Mouse (Mus musculus) heart, adult 11 months (tissue): ENCODE measurements around the gene Pigk.
"Not testable (repeated sequence)": the region's sequence is repeated elsewhere in the genome, so short reads cannot be mapped to it uniquely, and the experiment has no call there.

Experiments
- DNase-seq: peaks from one replicate; pipeline ENCODE4 v3.0.0; 2022

Pigk gene

DNA sequence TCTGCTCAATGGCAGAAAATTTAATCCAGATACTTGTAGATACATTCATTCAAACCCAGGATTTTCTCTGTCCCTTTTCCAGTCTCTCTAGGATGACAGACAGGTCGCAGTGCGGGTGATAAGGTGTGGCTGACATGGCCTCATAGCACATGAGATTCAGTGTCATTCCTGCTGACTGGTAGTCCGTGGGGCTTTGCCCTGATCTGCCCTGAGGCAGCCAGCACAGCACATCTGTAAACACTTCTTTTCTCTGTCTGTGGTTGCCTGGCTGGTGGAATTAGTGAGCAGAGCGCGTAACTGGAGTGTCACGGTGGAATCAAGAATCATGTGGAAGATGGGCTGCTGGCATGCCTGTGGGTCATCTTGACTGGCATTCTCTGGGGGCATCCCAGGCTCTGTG, 56.2 kb downstream of the Pigk start:
- DNase-seq, result no peak

GRCm38 (mm10) chr3:152776363-152776762, 62.5 kb downstream of the Pigk start:
- peak; percentile 50 for DNase-seq

DNA sequence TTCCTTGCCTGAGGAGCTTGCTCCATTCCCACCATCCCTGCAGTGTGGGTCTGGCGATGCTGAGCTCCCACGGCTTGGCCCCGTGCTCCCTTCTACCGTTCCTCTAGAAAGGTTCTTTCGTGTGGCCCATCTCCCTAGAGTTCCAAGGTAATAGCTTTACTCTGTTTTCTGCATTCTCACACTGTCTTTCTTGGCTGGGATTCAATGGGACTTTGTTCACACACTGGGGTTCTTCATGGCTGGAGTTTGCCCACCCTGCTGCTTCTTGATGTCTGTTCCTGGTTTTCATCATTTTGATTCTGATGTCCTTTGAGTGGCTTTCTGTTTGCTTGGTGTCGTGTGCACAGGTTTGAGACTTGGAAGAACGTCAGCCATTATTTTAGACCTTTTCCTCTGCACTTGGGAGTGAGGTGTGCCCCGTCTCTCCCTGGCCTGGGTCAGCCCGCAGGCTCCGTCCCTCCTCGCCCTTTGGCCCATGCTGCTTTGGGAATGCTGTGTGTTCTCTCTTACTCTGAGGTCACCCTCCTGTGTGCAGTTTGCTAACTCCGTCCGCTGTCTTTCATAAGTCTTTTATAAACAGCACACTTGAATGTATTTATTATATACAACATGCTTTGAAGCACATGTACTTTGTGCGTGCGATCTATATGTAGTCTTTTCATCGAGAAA, 63.1 kb downstream of the Pigk start:
- DNase-seq, result peak; percentile 65

GRCm38 (mm10) chr3:152779819-152780218, 65.9 kb downstream of the Pigk start:
- DNase-seq, result peak; percentile 11

- peak; percentile 89 for DNase-seq
Observed at GRCm38 (mm10) chr3:152783792-152784191, 69.9 kb downstream of the Pigk start.

DNA sequence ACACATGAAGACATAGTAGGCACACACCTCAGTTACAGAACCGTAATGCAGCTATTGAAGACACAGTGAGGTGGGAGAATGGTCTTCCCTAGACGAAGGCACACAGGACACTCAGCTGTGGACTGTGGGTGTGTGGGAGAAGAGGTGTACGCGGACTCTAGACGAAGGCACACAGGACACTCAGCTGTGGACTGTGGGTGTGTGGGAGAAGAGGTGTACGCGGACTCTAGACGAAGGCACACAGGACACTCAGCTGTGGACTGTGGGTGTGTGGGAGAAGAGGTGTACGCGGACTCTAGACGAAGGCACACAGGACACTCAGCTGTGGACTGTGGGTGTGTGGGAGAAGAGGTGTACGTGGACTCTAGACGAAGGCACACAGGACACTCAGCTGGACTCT, 70.5 kb downstream of the Pigk start:
- DNase-seq, result not testable (repeated sequence)

- peak; percentile 75 for DNase-seq
Observed at GRCm38 (mm10) chr3:152788301-152788953, 74.5 kb downstream of the Pigk start.

- peak; percentile 70 for DNase-seq
Observed at GRCm38 (mm10) chr3:152792601-152793000, 78.7 kb downstream of the Pigk start.

DNA sequence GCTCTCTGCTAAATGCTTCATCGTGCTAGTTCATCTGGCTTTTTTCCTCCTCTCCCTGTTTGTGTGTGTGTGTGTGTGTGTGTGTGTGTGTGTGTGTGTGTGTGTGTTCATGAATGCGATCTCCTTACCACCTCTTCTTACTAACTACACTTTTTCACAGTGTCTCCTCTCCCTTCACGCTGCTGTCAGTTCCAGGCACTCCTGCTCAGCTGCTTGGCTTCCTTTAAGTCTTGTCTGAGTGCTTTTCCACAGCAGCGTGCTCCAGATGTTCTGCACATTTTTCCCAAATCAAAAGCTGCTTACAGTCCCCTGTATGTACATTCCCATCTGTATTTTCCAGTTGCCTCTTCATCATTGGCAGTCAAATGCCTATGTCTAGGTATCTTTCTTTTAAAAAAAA, 79.1 kb downstream of the Pigk start:
- DNase-seq, result peak; percentile 52

DNA sequence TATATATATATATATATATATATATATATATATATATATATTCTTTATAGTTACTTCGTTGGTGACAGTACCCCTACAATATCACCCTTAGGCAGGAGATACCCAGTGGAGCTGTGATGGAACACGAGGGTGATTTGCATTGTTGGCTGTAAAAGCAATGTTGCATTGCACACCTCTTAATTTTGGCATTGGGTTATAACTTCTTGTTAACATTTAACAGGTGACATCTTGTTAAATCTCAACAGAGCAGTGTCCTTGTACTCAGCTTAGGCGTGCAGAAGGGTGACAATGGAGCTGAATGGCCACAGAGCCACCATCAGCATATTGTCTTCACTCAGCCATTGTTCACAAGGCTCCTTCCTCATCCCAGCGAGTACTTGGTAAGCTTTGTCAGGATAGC, 82.3 kb downstream of the Pigk start:
- DNase-seq, result no peak

DNA sequence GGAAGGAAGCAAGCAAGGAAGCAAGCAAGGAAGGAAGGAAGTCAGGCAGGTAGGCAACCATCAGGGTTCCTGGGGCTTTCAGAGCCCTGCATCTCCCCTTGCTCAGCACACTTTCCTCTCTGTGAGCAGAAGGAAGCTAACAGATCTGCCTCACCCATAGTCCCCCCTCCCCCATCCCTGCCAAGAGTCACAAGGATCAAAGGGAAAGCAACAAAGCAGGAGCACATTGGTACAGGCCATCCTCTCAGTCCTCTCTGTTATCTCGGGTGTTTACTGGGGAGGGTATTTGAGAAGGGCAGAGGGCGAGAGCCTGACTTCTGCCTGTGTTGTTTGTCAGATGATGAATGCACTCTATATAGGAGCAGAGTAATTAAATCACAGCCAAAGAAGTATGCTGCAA, 83.5 kb downstream of the Pigk start:
- DNase-seq, result peak; percentile 9

DNA sequence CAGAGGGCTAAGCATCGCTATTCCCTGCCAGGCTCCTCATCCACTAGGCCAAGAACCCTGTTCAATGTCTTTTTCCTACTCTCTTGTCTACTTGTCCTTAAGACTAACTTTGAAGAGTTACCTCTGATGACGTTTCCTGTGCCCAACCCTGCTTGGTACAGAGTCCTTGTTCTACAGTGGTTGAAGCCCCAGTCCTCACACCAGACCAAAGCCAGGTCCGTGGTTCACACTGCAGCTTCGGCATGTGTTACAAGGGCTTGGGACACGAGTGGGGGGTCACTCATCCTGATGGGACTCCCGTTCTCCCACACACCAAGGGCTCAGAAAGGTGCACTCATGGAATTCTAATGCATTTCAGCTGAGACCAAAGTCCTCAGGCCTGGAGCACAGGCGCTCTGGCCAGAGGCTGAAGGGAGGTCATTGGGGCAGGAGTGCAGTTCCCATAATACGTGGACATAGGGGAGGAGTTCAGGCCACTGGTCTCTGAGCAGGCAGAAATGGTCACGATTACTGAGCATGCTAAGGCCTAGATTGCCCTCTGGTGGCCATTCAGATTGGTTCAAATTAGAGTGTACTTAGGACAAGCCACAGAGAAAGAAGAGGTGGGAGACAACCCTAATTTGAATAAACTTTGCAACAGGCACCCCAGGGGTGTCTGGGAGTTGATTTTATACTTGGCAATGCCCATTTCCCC, 86.0 kb downstream of the Pigk start:
- peak; percentile 84 for DNase-seq

DNA sequence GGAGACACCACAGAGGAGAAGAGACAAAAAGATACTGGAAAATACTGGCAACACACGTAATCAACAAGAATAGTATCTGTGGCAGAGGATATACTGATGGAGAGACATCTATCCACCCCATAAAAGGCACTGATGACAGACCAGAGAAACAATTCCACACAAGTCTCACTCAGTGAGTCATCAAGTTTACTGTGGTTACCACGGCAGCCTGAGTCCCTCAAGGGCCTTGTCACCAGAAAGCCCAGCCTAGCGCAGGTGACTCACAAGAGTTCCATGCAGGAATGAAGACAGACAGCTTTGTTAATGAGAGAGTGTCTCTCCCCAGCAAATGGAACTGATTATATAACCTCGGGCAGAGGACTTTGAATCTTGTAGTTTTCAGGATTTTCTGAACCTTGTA, 100.0 kb downstream of the Pigk start:
- DNase-seq, result peak; percentile 23

- peak; percentile 50 for DNase-seq
Observed at GRCm38 (mm10) chr3:152815110-152815509, 101.2 kb downstream of the Pigk start.

DNA sequence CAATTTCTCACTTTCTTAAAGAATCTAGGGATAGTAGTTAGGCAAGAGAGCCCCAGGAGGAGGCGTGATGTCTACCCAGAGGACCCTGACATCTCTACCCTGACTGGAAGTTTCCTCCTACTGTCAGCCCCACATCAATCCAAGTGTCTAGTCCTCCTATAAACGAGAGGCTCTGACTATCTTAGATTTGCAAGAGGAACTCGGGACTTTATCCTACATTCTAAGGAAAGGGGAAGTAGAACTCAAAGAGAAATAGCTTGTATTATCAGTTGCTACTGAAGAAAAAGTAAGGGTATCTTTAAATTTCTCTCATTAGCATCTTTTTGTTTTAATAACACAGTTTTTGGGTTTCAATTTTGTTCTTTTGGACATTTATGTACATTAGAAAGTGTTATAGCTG, 106.5 kb downstream of the Pigk start:
- DNase-seq, result no peak

- DNase-seq, result peak; percentile 79
Observed at GRCm38 (mm10) chr3:152821202-152821601, 107.3 kb downstream of the Pigk start.

- DNase-seq, result peak; percentile 33
Observed at GRCm38 (mm10) chr3:152831377-152831776, 117.5 kb downstream of the Pigk start.

DNA sequence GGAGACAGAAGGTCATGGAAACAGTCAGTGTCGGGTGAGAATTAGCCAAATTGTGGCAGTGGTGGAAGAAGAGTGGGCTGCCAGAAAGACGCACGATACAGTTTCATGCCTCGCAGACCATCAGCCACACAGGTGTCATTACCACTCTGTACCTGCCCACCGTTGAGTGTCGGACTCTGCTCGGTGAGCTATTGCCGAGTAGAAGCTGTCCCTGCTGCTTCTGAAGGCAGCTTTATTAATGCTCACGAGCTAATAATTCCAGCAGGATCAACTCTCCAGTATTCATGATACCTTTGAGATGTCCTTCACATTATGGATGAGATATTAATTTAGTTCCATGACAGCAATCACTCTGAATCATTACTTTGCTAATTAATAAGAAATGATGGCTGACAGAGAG, 118.1 kb downstream of the Pigk start:
- DNase-seq, result peak; percentile 39

GRCm38 (mm10) chr3:152832436-152832835, 118.5 kb downstream of the Pigk start:
- peak; percentile 10 for DNase-seq

GRCm38 (mm10) chr3:152837407-152837806, 123.5 kb downstream of the Pigk start:
- no peak for DNase-seq

GRCm38 (mm10) chr3:152837938-152838337, 124.0 kb downstream of the Pigk start:
- DNase-seq, result peak; percentile 45

GRCm38 (mm10) chr3:152841264-152841663, 127.4 kb downstream of the Pigk start:
- DNase-seq, result peak; percentile 54

DNA sequence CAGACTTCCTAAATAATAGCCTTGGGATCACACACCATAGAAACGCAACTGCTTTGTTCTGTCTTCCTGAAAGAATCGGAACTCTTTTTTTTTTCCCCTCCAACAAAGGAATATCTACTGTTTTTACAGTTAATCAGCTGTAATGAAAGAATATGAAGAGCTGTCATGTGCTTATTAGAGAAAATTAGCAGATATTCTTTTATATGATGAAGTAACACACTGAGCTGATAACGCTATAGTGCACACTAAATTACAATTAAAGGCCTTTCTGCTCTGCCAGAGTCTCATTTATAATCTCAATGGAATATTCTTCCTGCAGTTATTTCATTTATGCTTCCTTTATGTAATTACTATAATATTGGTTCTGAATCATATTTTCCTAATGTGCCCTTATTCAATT, 128.7 kb downstream of the Pigk start:
- no peak for DNase-seq

DNA sequence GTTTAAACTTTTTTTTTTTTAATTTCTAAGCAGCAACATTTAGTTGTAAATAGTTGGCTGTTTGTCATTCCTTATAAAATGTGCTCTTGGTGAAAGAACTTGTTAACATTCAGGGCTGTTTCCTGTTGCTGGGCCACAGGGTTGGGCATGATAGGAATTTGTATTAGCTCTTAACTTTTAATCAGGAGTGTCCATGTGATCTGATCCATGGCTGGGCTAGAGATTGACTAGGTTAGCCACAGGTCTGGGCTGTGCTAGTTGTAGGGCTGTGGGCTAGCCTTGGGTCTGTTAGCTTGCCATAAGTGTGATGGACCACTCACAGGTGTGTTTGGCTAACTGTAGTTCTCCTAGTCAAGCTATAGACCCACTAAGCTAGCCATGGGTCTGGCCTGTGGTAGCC, 130.0 kb downstream of the Pigk start:
- peak; percentile 54 for DNase-seq
